Mouse (Mus musculus): Measurements from ENCODE around the gene Abcg1. TPM values are rescaled to one million over a fixed set of nuclear protein-coding genes. Genes with fewer than 3 reads are reported as not detected.

The Abcg1 gene
- polyA plus RNA-seq (2012; rRNA removed) = 1.5 and 2.1 TPM in 2 replicates

DNA sequence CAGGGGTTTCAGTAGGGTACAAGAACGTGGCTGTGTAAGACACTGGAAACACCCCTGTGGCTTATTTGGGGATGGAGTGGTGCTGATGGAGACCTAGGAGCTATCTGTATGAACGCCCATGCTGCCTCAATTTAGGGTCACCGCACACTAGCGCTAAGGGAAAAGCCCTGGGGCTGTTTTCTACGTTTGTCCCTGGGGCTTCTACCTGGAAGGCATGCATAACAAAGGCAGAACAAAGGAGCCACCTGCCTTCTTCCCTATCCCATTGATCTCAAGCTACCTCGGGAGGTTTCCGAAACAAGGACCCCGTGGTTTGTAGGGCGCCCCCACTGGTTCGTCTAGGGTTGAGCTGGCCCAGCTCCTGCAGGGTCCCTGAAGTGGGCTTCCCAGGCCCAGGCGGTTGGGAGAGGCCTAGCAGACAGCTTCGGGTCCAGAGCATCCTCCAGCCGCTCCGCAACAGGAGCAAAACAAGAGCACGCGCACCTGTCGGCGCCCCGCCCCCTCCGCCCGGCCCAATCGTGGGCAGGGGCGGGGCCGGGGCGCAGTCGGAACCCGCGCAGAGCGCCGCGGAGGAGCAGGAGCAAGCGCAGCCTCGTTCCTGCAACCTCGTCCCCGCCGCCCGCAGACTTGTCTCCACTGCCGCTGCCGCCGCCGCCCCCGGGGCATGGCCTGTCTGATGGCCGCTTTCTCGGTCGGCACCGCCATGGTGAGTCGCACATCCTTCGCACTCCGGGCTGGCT lies at the start of gene Abcg1:
Abcg1 (plus strand) TSS at position 525 of the 740 bp plus-strand sequence.

DNA sequence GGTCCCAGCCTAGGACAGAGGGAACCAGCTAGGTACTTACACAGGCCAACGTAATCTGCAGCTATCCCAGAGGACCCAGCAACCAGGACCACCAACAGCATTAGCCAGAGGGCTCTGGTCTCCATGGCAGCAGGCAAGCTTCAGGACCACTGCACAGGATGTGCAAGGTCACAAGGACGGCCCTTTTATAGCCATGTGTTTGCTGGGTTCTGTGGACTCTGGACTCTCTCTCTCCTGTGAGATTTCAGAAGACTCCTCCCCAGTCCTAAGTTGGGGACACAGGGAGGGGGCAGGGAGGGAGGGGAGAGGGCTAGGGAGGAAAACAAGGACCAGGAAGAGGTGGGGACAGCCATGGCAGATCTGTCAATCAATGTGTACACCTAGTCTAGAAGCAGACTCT lies 72.0 kb downstream of the Abcg1 start, which contains the start of gene Tff3:
Tff3 (minus strand) TSS at position 195 of the 400 bp plus-strand sequence.

DNA sequence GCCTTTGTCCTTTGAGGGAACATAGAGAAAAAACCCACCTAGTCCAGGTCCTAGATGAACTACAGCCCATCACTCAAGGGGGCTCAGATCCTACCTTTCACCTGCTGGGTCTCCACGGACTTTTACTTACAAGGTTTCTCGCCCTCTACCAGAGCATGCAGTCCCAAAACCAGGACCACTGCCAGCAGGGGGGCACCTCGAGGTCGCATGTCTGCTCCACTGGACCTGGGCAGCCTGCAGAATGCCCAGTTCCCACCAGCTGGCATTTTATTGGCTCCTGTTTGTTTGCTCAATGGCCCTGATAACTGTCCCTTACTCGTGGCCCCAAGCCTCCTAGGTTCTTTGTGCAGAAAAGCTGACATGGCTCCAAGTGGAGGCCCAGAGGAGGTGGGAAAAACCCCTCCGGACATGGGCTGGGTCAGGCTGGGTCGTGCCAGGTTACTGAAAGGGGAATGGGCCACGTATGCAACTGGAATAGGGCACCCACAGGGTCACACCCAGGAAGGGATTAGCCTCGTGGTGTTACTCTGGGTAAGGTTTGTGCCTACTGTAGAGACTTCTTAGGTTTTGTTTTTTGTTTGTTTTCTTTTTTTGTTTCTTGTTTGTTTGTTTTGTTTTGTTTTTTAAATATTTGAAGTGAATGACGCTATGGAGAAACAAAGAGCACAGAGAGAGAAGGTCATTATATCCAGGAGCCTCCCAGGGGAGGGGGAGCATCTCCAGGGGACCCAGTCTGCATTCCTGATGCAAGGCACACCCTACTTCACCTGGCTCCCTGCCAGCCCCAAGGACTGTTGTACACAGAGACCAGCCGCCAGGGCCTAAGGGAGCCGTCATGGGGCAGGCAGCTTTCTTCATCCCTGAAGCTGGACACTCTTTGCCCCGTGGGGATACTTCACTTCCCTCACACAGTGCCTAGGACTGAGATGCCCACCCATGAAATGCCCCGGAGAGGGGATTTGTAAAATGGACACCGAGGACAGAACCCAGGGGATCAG lies 86.9 kb downstream of the Abcg1 start, which contains the start of gene Tff2:
Tff2 (minus strand) TSS at position 243 of the 998 bp plus-strand sequence.

DNA sequence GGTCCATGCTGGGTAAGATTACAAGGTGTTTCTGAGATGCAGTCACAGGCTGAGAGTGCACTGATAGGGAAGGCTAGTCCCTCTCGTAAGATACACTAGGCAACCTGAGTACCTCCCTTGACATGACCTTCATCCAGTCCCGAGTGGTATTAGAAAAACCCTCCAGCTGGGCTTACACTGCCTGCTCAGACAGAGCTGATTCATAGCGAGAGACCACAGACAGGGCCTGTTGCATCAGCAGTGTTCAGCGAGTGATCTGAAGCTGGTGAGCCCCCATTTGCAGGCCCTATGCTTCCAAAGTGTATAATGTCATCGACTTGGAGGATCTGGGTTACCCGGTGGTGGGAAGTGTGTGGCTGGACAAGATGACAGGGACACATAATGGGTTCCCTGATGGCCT lies 107.7 kb downstream of the Abcg1 start, which contains the start of gene Tff1:
Tff1 (minus strand) TSS at position 151 of the 400 bp plus-strand sequence.

Other genes with a start within 250 kb of the Abcg1 start
- 0.01 TPM in 2 replicates for gene Glp1r, start 155.9 kb upstream of the Abcg1 start, polyA plus RNA-seq (2012; rRNA removed)
- gene Umodl1, start 103.0 kb upstream of the Abcg1 start, polyA plus RNA-seq (2012; rRNA removed) = 0.02 and 0.06 TPM in 2 replicates
- gene Tff3, start 72.0 kb downstream of the Abcg1 start, polyA plus RNA-seq (2012; rRNA removed) = 6.9 and 8.1 TPM in 2 replicates
- not detected in 2 replicates for gene Tff2, start 86.6 kb downstream of the Abcg1 start, polyA plus RNA-seq (2012; rRNA removed)
- not detected in 2 replicates for gene Tff1, start 107.6 kb downstream of the Abcg1 start, polyA plus RNA-seq (2012; rRNA removed)
- gene Tmprss3, start 141.3 kb downstream of the Abcg1 start, polyA plus RNA-seq (2012; rRNA removed) = 0.27 and 0.45 TPM in 2 replicates
- 7.8 and 9.4 TPM in 2 replicates for gene Ubash3a, start 150.2 kb downstream of the Abcg1 start, polyA plus RNA-seq (2012; rRNA removed)
- 0.06 and 0.15 TPM in 2 replicates for gene Rsph1, start 219.7 kb downstream of the Abcg1 start, polyA plus RNA-seq (2012; rRNA removed)
- gene Slc37a1, start 229.1 kb downstream of the Abcg1 start, polyA plus RNA-seq (2012; rRNA removed) = 2.0 and 2.1 TPM in 2 replicates